Mouse (Mus musculus) kidney, adult 2 months (tissue): ENCODE data around the gene Minos1.

ENCODE experiments used
- CTCF ChIP-seq: fragments of 200-500 bp; conservative IDR thresholded peaks from 2 replicates; pipeline ENCODE4 v1.5.1; 2011; ENCODE audit warnings: low read depth, mild to moderate bottlenecking, control low read depth, low read length, moderate library complexity, mixed read lengths; ENCODE audit not compliant: insufficient read depth, insufficient read length
- POLR2A ChIP-seq: fragments of 200-500 bp; IDR thresholded peaks from one replicate; pipeline ENCODE4 v1.6.1; 2011; ENCODE audit warnings: low read depth, low read length, control low read depth

GRCm38 (mm10) chr4:139142985-139143384 is 12.1 kb upstream of the Minos1 start:
- TF ChIP-seq POLR2A (no peak), CTCF (no peak)
